8 mouse cellular contexts compared by ENCODE assay signal in the genomic region with DNA sequence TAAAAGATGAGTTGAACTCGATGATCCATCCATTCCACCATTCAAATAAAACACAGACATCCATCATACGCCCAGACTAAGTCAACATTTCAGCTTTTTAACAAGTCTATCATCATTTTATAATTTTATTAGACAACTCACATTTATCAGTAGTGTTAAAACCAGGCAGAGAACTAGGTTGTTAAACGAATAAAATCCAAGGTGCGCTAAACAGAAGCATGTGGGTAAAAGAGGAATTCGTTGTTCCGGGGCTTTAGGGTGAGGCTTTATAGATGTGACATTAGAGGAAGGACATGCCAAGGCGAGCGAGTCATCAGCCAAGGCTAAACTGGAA. TPM values are rescaled to one million over a fixed set of nuclear protein-coding genes. Genes with fewer than 3 reads are reported as not detected.
A peak's percentile ranks its signal among the peaks of the same experiment; 100 is the strongest.
DNase-seq lines count a peak whose midpoint lies in the region; ATAC-seq lines count a peak whose summit lies in the region.

No protein-coding gene starts in this region.

- H3K9me3 ChIP-seq in heart, embryonic 14.5 days (ENCODE audit: control insufficient read depth, low read length): no peaks in the 10 kb centered on the region
- H3K9me3 ChIP-seq in hindbrain, embryonic 14.5 days (ENCODE audit: control insufficient read depth, low read length): no peaks in the 10 kb centered on the region
- peaks cover 10% of the 10 kb centered on the region for H3K9me3 ChIP-seq in midbrain, embryonic 10.5 days (replicated peaks)

- peak overlapping the region; percentile 62 for H3K4me2 ChIP-seq in heart, embryonic 14.5 days (ENCODE audit: low read length)
- peak overlapping the region; percentile 56 for H3K4me2 ChIP-seq in hindbrain, embryonic 14.5 days (replicated peaks)

- intact Hi-C loops in heart, postnatal 36 days (cut with DNase I): loop anchor here (2.0 to 5.0 kb wide), 3 partner anchors 51 to 169 kb away; a partner anchor contains a TSS
- intact Hi-C loops in left cerebral cortex, postnatal 25 days (cut with DNase I): loop anchor here (2.0 kb wide), 3 partner anchors 31 to 59 kb away; a partner anchor contains a TSS
- intact Hi-C loops in gastrocnemius, postnatal 14 days (cut with DNase I; ENCODE audit: low total_unique reads): no loop called here

- no peak for DNase-seq in heart, postnatal 36 days
- DNase-seq in MEL-GATA-1-ER (ENCODE audit: extremely low read depth, low read depth): peak; percentile 44
- DNase-seq in hindbrain, embryonic 14.5 days (ENCODE audit: low spot score): no peak
- DNase-seq in midbrain, embryonic 10.5 days (ENCODE audit: low spot score): no peak
- DNase-seq in frontal cortex, postnatal 36 days (ENCODE audit: low spot score in 2 of 2): no peak
- DNase-seq in left cerebral cortex, postnatal 25 days (ENCODE audit: low spot score in 2 of 2): no peak
- DNase-seq in gastrocnemius, postnatal 14 days: no peak

- H3K4me1 ChIP-seq in heart, embryonic 14.5 days (ENCODE audit: control insufficient read depth in 2 of 2, insufficient read depth in 2 of 2, low read length in 2 of 2): no peaks in the 10 kb centered on the region; a peak in 1 of 4 replicates
- H3K4me1 ChIP-seq in hindbrain, embryonic 14.5 days (replicated peaks; ENCODE audit: control insufficient read depth, insufficient read depth, low read length): no peaks in the 10 kb centered on the region
- no peaks in the 10 kb centered on the region; the same call in 1 of the 2 replicates for H3K4me1 ChIP-seq in midbrain, embryonic 10.5 days

- 24% methylated on average over 8 of the region's 8 CpGs for WGBS in heart, embryonic 14.5 days
- 22% methylated on average over 8 of the region's 8 CpGs for WGBS in hindbrain, embryonic 14.5 days
- WGBS in midbrain, embryonic 10.5 days: 26% methylated on average over 8 of the region's 8 CpGs

- peak overlapping the region; percentile 58 to 65 for H3K4me3 ChIP-seq in heart, embryonic 14.5 days (ENCODE audit: control insufficient read depth in 1 of 2, insufficient read depth in 1 of 2, low read depth in 1 of 2, low read length in 2 of 2)
- peak overlapping the region; percentile 66 for H3K4me3 ChIP-seq in hindbrain, embryonic 14.5 days (replicated peaks; ENCODE audit: low read length)
- peak overlapping the region; percentile 67 for H3K4me3 ChIP-seq in midbrain, embryonic 10.5 days

- no peaks in the 10 kb centered on the region for H3K27me3 ChIP-seq in heart, embryonic 14.5 days (ENCODE audit: control insufficient read depth, insufficient read depth, low read length)
- 0 out of 2 replicates have a peak, but pooled peaks cover 4% of the 10 kb centered on the region for H3K27me3 ChIP-seq in hindbrain, embryonic 14.5 days (ENCODE audit: control insufficient read depth, insufficient read depth, low read length)
- H3K27me3 ChIP-seq in midbrain, embryonic 10.5 days (ENCODE audit: low read depth, poor library complexity, severe bottlenecking): peaks cover 61% of the 10 kb centered on the region

- H3K36me3 ChIP-seq in heart, embryonic 14.5 days (ENCODE audit: control insufficient read depth, insufficient read depth, low read length): no peaks in the 10 kb centered on the region
- no peaks in the 10 kb centered on the region for H3K36me3 ChIP-seq in hindbrain, embryonic 14.5 days (replicated peaks; ENCODE audit: control insufficient read depth, insufficient read depth)
- no peaks in the 10 kb centered on the region; the same call in 1 of the 2 replicates for H3K36me3 ChIP-seq in midbrain, embryonic 10.5 days

- peak overlapping the region in 1 of 2 experiments; percentile 75; a peak in 2 of 4 replicates for H3K27ac ChIP-seq in heart, embryonic 14.5 days (replicated peaks in 1 of 2; ENCODE audit: control insufficient read depth in 1 of 2, insufficient read depth in 1 of 2, low read depth in 2 of 2, low read length in 2 of 2)
- H3K27ac ChIP-seq in hindbrain, embryonic 14.5 days: peak overlapping the region; percentile 89
- peak overlapping the region; percentile 91 for H3K27ac ChIP-seq in midbrain, embryonic 10.5 days (replicated peaks)

- ATAC-seq in heart, embryonic 14.5 days (ENCODE audit: insufficient number of reproducible peaks, insufficient read depth, low FRiP score, low read depth): no peak
- no peak for ATAC-seq in hindbrain, embryonic 14.5 days (ENCODE audit: low FRiP score)

- H3K9ac ChIP-seq in heart, embryonic 14.5 days (ENCODE audit: low read length): peak overlapping the region; percentile 74
- H3K9ac ChIP-seq in hindbrain, embryonic 14.5 days: peak overlapping the region; percentile 57

RNA-seq across cellular contexts. Expression of a gene that starts 0.8 kb away (rescaled TPM):
- polyA plus RNA-seq in heart, embryonic 14.5 days (2014; fragmentation: Nextera tagmentation; extraction: Ambion mirVana): 20.5 and 22.0 TPM in 2 replicates
- 10 to 100 TPM; 20.9 to 22.3 TPM for total RNA-seq in heart, postnatal 36 days (2021)
- polyA plus RNA-seq in hindbrain, embryonic 14.5 days (2014; fragmentation: Nextera tagmentation; extraction: Ambion mirVana): 155 and 167 TPM in 2 replicates
- 30.7 and 32.0 TPM in 2 replicates for polyA plus RNA-seq in midbrain, embryonic 10.5 days (2016; fragmentation: Nextera tagmentation; extraction: Ambion mirVana)
- total RNA-seq in left cerebral cortex, postnatal 25 days (2021): 10 to 100 TPM; 33.1 to 40.0 TPM
- 10 to 100 TPM; 23.0 to 23.9 TPM for total RNA-seq in gastrocnemius, postnatal 14 days (2021)

RNA-seq across cellular contexts. Expression of a gene that starts 50.5 kb away (rescaled TPM):
- polyA plus RNA-seq in heart, embryonic 14.5 days (2014; fragmentation: Nextera tagmentation; extraction: Ambion mirVana): 29.5 and 30.9 TPM in 2 replicates
- total RNA-seq in heart, postnatal 36 days (2021): 10 to 100 TPM; 13.8 to 14.9 TPM
- polyA plus RNA-seq in hindbrain, embryonic 14.5 days (2014; fragmentation: Nextera tagmentation; extraction: Ambion mirVana): 49.8 and 49.9 TPM in 2 replicates
- polyA plus RNA-seq in midbrain, embryonic 10.5 days (2016; fragmentation: Nextera tagmentation; extraction: Ambion mirVana): 62.6 and 64.4 TPM in 2 replicates
- 10 to 100 TPM; 46.7 to 47.3 TPM for total RNA-seq in left cerebral cortex, postnatal 25 days (2021)
- 10 to 100 TPM; 13.2 to 14.3 TPM for total RNA-seq in gastrocnemius, postnatal 14 days (2021)
